ENCODE assay signal across 8 mouse cellular contexts in the genomic region with DNA sequence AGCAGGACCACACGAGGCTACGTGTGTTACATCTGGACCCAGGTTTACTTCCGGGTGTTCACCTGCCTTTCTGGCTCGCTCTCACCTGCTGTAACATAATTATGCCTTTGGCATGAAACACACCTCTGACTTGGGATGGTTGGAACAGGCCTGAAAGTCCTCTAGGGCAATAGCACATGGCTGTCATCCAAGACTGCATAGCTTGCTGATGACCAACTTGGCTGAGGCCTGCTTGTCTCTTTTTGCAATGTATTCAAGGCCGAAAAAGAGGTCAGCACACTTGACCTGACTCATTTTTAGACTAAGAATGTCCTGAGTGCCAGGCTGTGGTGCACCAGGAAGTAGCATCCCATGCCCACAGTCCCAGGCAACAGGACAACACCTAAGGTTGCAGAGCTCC. TPM values are rescaled to one million over a fixed set of nuclear protein-coding genes. Genes with fewer than 3 reads are reported as not detected.
DNase-seq lines count a peak whose midpoint lies in the region; ATAC-seq and TF ChIP-seq lines count a peak whose summit lies in the region.

No protein-coding gene starts in this region.

- H3K36me3 ChIP-seq in heart, embryonic 10.5 days, result no peaks in the 10 kb centered on the region

- no peak overlapping the region for H3K4me3 ChIP-seq in heart, embryonic 10.5 days
- H3K4me3 ChIP-seq in lung, adult 2 months (replicated peaks; ENCODE audit: extremely low read depth, low read depth, low read length), result no peak overlapping the region

- in situ Hi-C loops in Patski (cut with MboI; ENCODE audit: low pct_unique_long_range_greater_than_20kb), result no loop called here

- TF ChIP-seq POLR2A in lung, adult 2 months (IDR thresholded peaks at IDR 0.05; ENCODE audit: borderline replicate concordance, extremely low read depth, low read depth, low read length), result no peak

- peak; percentile 72 to 85 for DNase-seq in heart, adult 18-20 months
- no peak for DNase-seq in heart, embryonic 10.5 days (ENCODE audit: low spot score)
- peak; percentile 61 for DNase-seq in Patski (ENCODE audit: low read depth, low spot score)
- peak; percentile 70 for DNase-seq in fibroblast of lung, adult 2 months (ENCODE audit: low read depth)
- DNase-seq in lung, adult 2 months, result peak; percentile 52
- no peak for DNase-seq in spleen, postnatal 14 days (ENCODE audit: low spot score in 2 of 2)
- no peak for DNase-seq in neural tube, embryonic 10.5 days (ENCODE audit: extremely low spot score, low spot score)
- no peak for DNase-seq in layer of hippocampus, postnatal 25 days (ENCODE audit: extremely low spot score in 1 of 2, low spot score in 1 of 2)

- H3K4me1 ChIP-seq in heart, embryonic 10.5 days, result peaks cover 7% of the 10 kb centered on the region
- no peaks in the 10 kb centered on the region for H3K4me1 ChIP-seq in lung, adult 2 months (ENCODE audit: control insufficient read depth, insufficient read depth, low read length)

- WGBS in heart, embryonic 10.5 days, result 80% methylated on average over 5 of the region's 5 CpGs
- WGBS in lung, adult 2 months, result 55% methylated on average over 5 of the region's 5 CpGs

- POLR2A ChIA-PET in Patski (lab: Charles Lee), result interaction anchor here (0.6 kb wide), 1 partner anchor 11 kb away, joined by 6 read pairs; no protein-coding TSS in a partner anchor

- no peaks in the 10 kb centered on the region for H3K9me3 ChIP-seq in heart, embryonic 10.5 days

- H3K27me3 ChIP-seq in heart, embryonic 10.5 days (ENCODE audit: insufficient read depth, poor library complexity, severe bottlenecking), result no peaks in the 10 kb centered on the region
- H3K27me3 ChIP-seq in Patski, result no peaks in the 10 kb centered on the region

- CTCF ChIA-PET in Patski (lab: Charles Lee), result no interaction called here

- no peak for TF ChIP-seq CTCF in Patski (IDR thresholded peaks at IDR 0.05)
- TF ChIP-seq CTCF in lung, adult 2 months (IDR thresholded peaks at IDR 0.05; ENCODE audit: insufficient read depth, low read length), result no peak

- ATAC-seq in Patski, result peak; percentile 87

- H3K27ac ChIP-seq in heart, embryonic 10.5 days, result no peak overlapping the region

RNA-seq across cellular contexts. Expression of gene Stk24, which starts 12.1 kb away (rescaled TPM):
- 10 to 100 TPM; 71.3 to 77.6 TPM for total RNA-seq in heart, adult 18-20 months (2021)
- polyA plus RNA-seq in heart, embryonic 10.5 days (2016; fragmentation: Nextera tagmentation; extraction: Ambion mirVana), result 37.9 and 39.8 TPM in 2 replicates
- 94.0 TPM for polyA plus RNA-seq in Patski (2021)
- polyA plus RNA-seq in lung, adult 2 months (2012; rRNA removed), result 22.0 and 26.9 TPM in 2 replicates
- 10 to 100 TPM; 57.2 to 57.3 TPM for total RNA-seq in layer of hippocampus, postnatal 25 days (2021)

Comparison
In these comparisons a context has a peak if more than half of its experiments do, and no peak if none do; other contexts are left out.
1. DNase-seq: peak in heart, adult 18-20 months (2 of 2), Patski (single experiment), fibroblast of lung, adult 2 months (single experiment) and lung, adult 2 months (single experiment); none in heart, embryonic 10.5 days (single experiment), spleen, postnatal 14 days (0 of 2), neural tube, embryonic 10.5 days (single experiment) and layer of hippocampus, postnatal 25 days (0 of 2).